Mouse (Mus musculus) lung, embryonic 15.5 days (tissue): ENCODE measurements at regions not wholly inside any gene's neighbourhood (a gene's known extent, or its start where the extent isn't known, plus 50 kb on each side); places are given as distances from the start of the nearest gene placed in this dataset.

Source experiments
- ATAC-seq: fragments of 200-750 bp; cut with Nextera tagmentation; 2 replicates; pipeline ENCODE4 v1.8.0; 2017; ENCODE audit warnings: moderate number of reproducible peaks, borderline replicate concordance; ENCODE audit not compliant: low FRiP score, low TSS enrichment; ENCODE audit errors: extremely low read depth
- H3K27ac ChIP-seq: fragments of 300-500 bp; sonication (generic); 2 replicates; pipeline ENCODE4 v1.5.1; 2015; ENCODE audit warnings: moderate library complexity, mild to moderate bottlenecking, inconsistent platforms
- H3K27me3 ChIP-seq: fragments of 300-500 bp; sonication (generic); 2 replicates; pipeline ENCODE4 v1.6.1; 2015; ENCODE audit warnings: inconsistent platforms
- H3K36me3 ChIP-seq: fragments of 300-500 bp; sonication (generic); 2 replicates; pipeline ENCODE4 v1.6.1; 2015; ENCODE audit warnings: inconsistent platforms
- H3K4me1 ChIP-seq: fragments of 300-500 bp; sonication (generic); 2 replicates; pipeline ENCODE4 v1.6.1; 2015; ENCODE audit warnings: inconsistent platforms
- H3K4me2 ChIP-seq: fragments of 300-500 bp; sonication (generic); 2 replicates; pipeline ENCODE4 v1.6.1; 2015; ENCODE audit warnings: inconsistent platforms, mild to moderate bottlenecking, moderate library complexity
- H3K4me3 ChIP-seq: fragments of 300-500 bp; sonication (generic); 2 replicates; pipeline ENCODE4 v1.5.1; 2015; ENCODE audit warnings: mild to moderate bottlenecking, inconsistent platforms
- H3K9ac ChIP-seq: fragments of 300-500 bp; sonication (generic); 2 replicates; pipeline ENCODE4 v1.6.1; 2015; ENCODE audit warnings: inconsistent platforms
- H3K9me3 ChIP-seq: fragments of 300-500 bp; sonication (generic); 2 replicates; pipeline ENCODE4 v1.6.1; 2016; ENCODE audit warnings: inconsistent platforms
- WGBS: fragments of 180-500 bp; shearing (Covaris S2); methylation state at CpG from one replicate; pipeline ENCODE4 v1.1.7; 2015; 5-methylcytosine and 5-hydroxymethylcytosine counted together

DNA sequence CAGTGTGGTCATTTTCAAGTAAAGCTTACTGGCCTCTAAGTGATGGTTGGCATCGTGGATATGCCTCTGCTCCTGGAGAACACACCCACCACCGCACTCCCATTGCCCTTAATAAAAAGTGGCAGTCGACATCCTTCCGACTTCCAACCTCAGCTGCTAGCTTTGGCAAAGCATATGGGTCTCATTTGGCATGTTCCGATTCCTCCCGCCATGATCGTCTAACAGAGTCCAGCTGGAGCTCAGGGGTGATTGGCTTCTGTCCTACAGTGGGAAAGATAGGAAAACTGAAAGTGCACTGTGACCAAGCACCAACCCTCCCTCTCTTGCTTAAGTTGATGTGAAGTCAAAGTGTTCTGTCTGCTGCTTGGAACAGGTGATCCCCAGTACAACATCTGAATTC lies 404.8 kb upstream of the Atp11b start:
- no peak overlapping the region for H3K4me3 ChIP-seq
- H3K9ac ChIP-seq, result no peak overlapping the region
- no peak overlapping the region for H3K4me2 ChIP-seq
- H3K4me1 ChIP-seq, result no peaks in the 10 kb centered on the region
- no peaks in the 10 kb centered on the region for H3K36me3 ChIP-seq
- no peaks in the 10 kb centered on the region for H3K9me3 ChIP-seq
- H3K27me3 ChIP-seq, result no peaks in the 10 kb centered on the region
- WGBS, result 59% methylated on average over 7 of the region's 7 CpGs
- no peak overlapping the region for H3K27ac ChIP-seq
- ATAC-seq, result no peak

DNA sequence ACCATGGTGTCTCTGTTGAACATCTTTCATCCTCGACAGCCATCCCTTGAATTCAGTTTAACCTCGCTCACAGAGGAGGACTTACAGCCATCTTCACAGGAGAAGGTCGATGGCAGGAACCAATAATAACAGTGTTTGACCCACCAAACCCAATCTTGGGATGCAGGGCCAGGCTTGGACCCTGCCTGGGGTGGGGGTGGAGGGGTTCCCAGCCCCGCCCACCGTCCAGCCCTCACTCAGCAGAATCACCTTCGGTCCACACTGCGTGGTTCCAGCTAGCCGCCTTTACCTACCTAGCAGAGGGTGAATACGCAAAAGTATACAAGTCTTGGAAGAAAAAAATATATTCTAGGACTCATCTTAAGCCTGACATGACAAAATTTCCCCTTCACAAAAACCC lies 400.5 kb upstream of the Atp11b start:
- H3K27ac ChIP-seq, result no peak overlapping the region
- H3K4me1 ChIP-seq, result no peaks in the 10 kb centered on the region
- H3K4me2 ChIP-seq, result no peak overlapping the region
- no peak overlapping the region for H3K9ac ChIP-seq
- no peaks in the 10 kb centered on the region for H3K27me3 ChIP-seq
- no peaks in the 10 kb centered on the region for H3K9me3 ChIP-seq
- ATAC-seq, result no peak
- 84% methylated on average over 9 of the region's 9 CpGs for WGBS
- no peak overlapping the region for H3K4me3 ChIP-seq
- no peaks in the 10 kb centered on the region for H3K36me3 ChIP-seq

DNA sequence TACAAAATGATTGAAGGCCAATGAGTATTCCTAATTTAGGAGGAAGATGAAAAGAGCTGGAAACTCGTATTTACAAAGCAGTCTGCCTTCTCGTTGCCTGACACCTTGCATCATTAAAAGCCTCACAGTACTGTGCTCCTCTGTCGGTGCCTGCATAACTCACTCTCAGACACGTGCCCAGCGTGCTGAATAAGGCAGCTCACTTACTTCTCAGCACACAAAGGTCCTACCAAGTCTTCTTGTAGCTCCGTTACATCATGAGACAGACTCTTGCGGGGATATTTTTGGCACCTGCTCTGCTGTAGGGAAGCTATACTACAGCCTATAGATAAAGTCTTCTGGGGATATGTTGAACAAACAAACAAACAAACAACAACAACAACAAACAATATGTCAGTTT lies 400.0 kb upstream of the Atp11b start:
- WGBS, result 47% methylated on average over 7 of the region's 7 CpGs
- no peaks in the 10 kb centered on the region for H3K9me3 ChIP-seq
- no peak for ATAC-seq

DNA sequence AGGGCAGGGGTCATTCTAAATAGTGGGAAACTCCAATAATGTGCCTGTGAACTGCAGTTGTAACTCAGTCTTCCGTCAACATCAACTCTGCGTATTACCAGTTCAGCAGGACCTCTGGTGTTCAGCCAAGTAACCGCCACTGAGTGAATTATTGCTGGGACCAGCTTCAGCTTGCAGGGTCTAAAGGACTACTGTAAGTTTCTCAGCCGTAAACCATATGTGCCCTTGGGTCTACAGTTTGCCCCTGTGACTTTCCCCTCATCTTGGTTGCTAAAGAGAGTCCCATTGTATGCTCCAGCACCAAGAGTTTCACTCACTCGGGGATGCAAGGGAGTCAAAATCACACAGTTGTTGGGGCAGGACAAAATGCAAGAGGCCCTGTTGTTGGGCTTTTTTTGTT lies 399.6 kb upstream of the Atp11b start:
- no peak overlapping the region for H3K27ac ChIP-seq
- H3K4me1 ChIP-seq, result no peaks in the 10 kb centered on the region
- H3K9me3 ChIP-seq, result no peaks in the 10 kb centered on the region
- no peaks in the 10 kb centered on the region for H3K36me3 ChIP-seq
- 46% methylated on average over 5 of the region's 5 CpGs for WGBS
- H3K4me2 ChIP-seq, result no peak overlapping the region
- no peak overlapping the region for H3K9ac ChIP-seq
- no peak for ATAC-seq
- no peak overlapping the region for H3K4me3 ChIP-seq
- H3K27me3 ChIP-seq, result no peaks in the 10 kb centered on the region

More for the DNA sequence above, 400.0 kb upstream of the Atp11b start:
- Histone ChIP-seq H3K4me2 (no peak overlapping the region), H3K9ac (no peak overlapping the region), H3K4me1 (no peaks in the 10 kb centered on the region), H3K36me3 (no peaks in the 10 kb centered on the region), H3K27ac (no peak overlapping the region), H3K4me3 (no peak overlapping the region), H3K27me3 (no peaks in the 10 kb centered on the region)

DNA sequence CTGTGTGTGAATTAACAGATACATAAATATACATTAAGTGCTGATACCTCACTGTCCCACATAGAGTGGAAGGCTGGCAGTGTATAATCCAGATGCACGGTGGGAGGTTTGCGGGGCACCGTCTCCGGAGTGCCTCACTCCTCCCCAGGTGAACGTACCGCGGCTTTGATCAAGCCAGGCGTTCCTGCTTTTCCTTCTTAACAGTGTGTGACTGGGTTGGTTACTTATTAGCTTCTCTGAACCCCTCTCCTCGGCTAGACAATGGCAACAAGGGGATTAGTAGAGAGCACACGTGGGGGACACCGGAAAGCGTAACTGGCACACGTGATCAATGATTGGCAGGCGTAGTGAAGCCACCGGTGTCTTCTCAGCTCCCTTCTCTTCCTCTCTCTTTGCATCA lies 396.8 kb upstream of the Atp11b start:
- Histone ChIP-seq H3K4me3 (no peak overlapping the region), H3K4me1 (no peaks in the 10 kb centered on the region), H3K27ac (no peak overlapping the region), H3K4me2 (no peak overlapping the region), H3K9ac (no peak overlapping the region), H3K27me3 (no peaks in the 10 kb centered on the region), H3K9me3 (no peaks in the 10 kb centered on the region), H3K36me3 (no peaks in the 10 kb centered on the region)
- 66% methylated on average over 15 of the region's 15 CpGs for WGBS
- ATAC-seq, result no peak

DNA sequence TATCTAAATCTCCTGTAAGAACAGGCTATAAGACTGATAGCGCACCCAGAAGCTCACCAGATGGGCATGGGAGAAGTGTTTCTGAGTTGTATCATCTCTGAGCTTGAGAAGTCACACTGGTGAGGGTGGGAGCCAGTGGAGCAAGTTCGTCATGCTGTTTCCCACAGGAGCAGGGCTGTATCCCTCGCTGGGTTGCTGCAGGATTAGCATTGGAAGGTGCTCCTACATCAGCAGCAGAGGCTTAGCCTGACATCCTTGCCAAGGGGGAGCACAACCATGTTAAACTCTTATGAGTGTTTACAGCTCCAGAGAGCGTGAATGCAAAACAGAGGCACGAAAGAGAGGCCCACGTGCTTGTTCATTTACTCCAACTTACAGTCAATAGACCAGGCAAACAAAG lies 395.4 kb upstream of the Atp11b start:
- ATAC-seq, result no peak
- WGBS, result 67% methylated on average over 6 of the region's 6 CpGs
- no peak overlapping the region for H3K9ac ChIP-seq
- no peaks in the 10 kb centered on the region for H3K4me1 ChIP-seq
- no peaks in the 10 kb centered on the region for H3K36me3 ChIP-seq
- no peaks in the 10 kb centered on the region for H3K9me3 ChIP-seq
- H3K4me3 ChIP-seq, result no peak overlapping the region
- no peak overlapping the region for H3K4me2 ChIP-seq
- no peaks in the 10 kb centered on the region for H3K27me3 ChIP-seq
- H3K27ac ChIP-seq, result no peak overlapping the region

DNA sequence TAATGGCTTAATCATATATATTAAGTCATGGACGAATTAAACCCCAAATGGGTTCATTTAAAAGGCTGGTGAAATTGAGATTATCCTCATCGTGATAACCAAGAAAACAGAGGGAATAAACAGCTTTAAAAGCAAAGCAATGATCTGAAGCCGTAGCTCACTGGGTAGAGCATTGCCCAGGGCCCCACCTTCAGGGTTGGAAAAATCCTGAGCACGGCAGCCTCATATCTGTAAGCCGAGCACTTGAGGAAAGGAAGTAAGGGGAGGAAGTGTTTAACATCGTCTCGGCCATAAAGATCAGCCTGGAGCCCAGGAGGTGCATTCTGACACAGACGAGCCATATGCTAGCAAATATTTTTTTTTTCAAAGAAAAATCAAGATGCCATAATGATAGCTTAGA lies 394.6 kb upstream of the Atp11b start:
- no peak for ATAC-seq
- H3K36me3 ChIP-seq, result no peaks in the 10 kb centered on the region
- no peak overlapping the region for H3K9ac ChIP-seq
- no peak overlapping the region for H3K4me3 ChIP-seq
- no peaks in the 10 kb centered on the region for H3K4me1 ChIP-seq
- no peak overlapping the region for H3K4me2 ChIP-seq
- no peaks in the 10 kb centered on the region for H3K27me3 ChIP-seq
- no peaks in the 10 kb centered on the region for H3K9me3 ChIP-seq
- WGBS, result 30% methylated on average over 8 of the region's 8 CpGs
- no peak overlapping the region for H3K27ac ChIP-seq

DNA sequence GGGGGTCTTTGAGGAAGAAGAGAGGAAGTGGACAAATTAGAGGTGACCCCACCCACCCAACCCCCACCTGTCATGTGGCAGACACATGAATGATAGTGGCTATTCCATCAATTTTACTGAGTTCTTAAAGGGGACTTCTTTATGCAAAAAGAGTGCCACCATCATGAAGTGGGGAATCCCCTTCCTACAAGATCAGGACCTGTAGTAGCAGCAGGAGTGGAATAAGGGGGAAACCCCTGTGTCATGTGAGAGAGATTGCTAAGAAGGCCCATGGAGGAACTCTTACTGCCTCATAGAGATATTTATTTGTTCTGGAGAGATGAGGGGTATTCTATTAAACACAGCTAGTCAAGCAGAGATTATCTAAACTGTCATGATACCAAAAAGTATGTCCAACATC lies 393.4 kb upstream of the Atp11b start:
- H3K4me1 ChIP-seq, result no peaks in the 10 kb centered on the region
- no peak for ATAC-seq
- no peaks in the 10 kb centered on the region for H3K9me3 ChIP-seq
- H3K4me3 ChIP-seq, result no peak overlapping the region
- H3K27ac ChIP-seq, result no peak overlapping the region
- H3K36me3 ChIP-seq, result no peaks in the 10 kb centered on the region
- H3K9ac ChIP-seq, result no peak overlapping the region
- H3K27me3 ChIP-seq, result no peaks in the 10 kb centered on the region
- no peak overlapping the region for H3K4me2 ChIP-seq

DNA sequence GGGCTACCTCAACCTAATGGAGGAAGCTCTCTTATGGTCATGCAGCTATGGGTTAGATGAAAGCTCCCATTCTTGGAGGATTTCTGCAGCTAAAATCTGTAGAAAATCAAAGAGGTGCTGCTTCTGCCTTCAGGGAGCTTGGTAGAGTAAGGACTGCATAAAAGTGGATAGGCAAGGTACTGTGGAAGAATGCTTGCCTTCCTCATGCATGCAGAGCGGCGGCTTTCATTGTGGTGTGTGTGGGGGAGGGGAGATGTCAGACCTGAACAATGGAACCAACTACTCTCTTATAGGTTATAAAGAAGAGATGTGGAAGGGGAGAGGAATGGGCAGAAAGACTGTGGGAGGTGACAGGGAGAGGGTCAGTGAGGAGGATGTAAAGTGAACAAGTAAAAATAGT lies 392.8 kb upstream of the Atp11b start:
- Histone ChIP-seq H3K4me3 (no peak overlapping the region), H3K27ac (no peak overlapping the region), H3K4me1 (no peaks in the 10 kb centered on the region), H3K9ac (no peak overlapping the region), H3K4me2 (no peak overlapping the region), H3K9me3 (no peaks in the 10 kb centered on the region), H3K27me3 (no peaks in the 10 kb centered on the region), H3K36me3 (no peaks in the 10 kb centered on the region)
- ATAC-seq, result no peak
- WGBS, result 92% methylated on average over 2 of the region's 2 CpGs

DNA sequence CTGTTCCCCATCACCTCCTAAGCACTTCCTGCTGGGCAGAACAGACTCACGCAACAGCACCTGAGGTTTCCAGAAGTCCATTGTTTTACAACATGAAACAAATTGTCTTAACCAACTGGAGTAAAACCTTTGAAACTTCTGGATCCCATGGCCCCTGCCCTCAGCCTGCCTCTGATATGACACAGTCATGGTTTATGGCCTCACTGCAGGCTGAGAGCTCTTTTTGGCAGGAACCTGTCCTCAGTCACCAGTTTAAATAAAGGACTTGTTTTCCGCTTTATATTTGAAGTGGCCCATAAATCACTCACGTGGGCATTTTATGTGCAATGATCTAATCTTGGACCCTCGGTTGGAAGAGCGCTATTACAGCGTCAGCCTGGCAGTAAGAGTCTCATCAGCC lies 388.5 kb upstream of the Atp11b start:
- Histone ChIP-seq H3K36me3 (no peaks in the 10 kb centered on the region), H3K27ac (no peak overlapping the region), H3K9ac (no peak overlapping the region), H3K4me3 (no peak overlapping the region), H3K9me3 (no peaks in the 10 kb centered on the region), H3K27me3 (no peaks in the 10 kb centered on the region), H3K4me1 (no peaks in the 10 kb centered on the region), H3K4me2 (no peak overlapping the region)
- ATAC-seq, result no peak
- WGBS, result 84% methylated on average over 6 of the region's 6 CpGs

DNA sequence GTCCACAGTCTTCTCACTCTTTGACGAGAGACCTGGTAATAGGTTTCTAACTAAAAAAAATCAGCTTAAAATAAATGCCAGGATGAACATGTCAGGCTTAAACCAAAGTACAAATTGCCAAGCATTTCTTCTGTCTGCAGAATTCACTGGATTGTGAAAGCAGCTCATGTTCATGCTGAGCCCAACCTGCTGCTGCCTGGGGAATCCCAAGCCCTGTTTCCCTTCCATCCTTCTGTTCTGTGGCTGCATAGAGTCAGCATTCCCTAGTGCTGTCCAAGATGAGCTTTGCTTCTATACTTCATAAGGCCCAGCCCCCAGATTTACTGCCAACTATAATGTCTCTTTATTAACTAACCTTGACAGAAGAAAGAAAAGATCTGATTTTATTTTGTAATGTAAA lies 381.6 kb upstream of the Atp11b start:
- no peaks in the 10 kb centered on the region for H3K36me3 ChIP-seq
- H3K27ac ChIP-seq, result no peak overlapping the region
- H3K27me3 ChIP-seq, result no peaks in the 10 kb centered on the region
- no peaks in the 10 kb centered on the region for H3K4me1 ChIP-seq
- no peaks in the 10 kb centered on the region for H3K9me3 ChIP-seq
- WGBS, result 75% methylated on average over 1 of the region's 1 CpGs
- no peak overlapping the region for H3K4me2 ChIP-seq
- ATAC-seq, result no peak
- H3K4me3 ChIP-seq, result no peak overlapping the region
- no peak overlapping the region for H3K9ac ChIP-seq

DNA sequence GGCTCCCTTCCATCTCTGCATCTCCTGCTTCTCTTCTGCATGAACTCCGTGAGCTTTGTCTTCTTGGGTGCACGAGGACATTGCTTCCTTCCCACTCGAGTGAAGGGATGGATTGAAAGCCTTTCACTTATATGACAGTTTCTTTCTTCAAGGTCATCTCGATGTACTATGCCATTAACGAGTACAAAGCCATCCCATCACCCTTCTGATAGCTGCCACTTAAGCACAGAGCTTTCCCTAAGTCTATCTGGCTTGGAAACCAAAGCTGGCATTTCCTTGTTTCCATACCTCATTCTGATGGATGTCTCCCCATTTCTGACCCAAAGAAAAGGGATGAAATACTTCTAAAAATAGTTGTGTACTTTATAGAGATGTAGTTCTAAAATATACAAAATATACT lies 366.5 kb upstream of the Atp11b start:
- H3K36me3 ChIP-seq, result no peaks in the 10 kb centered on the region
- H3K4me2 ChIP-seq, result no peak overlapping the region
- no peaks in the 10 kb centered on the region for H3K4me1 ChIP-seq
- no peaks in the 10 kb centered on the region for H3K9me3 ChIP-seq
- no peaks in the 10 kb centered on the region for H3K27me3 ChIP-seq
- H3K9ac ChIP-seq, result no peak overlapping the region
- WGBS, result 68% methylated on average over 5 of the region's 5 CpGs
- no peak overlapping the region for H3K4me3 ChIP-seq
- H3K27ac ChIP-seq, result no peak overlapping the region
- no peak for ATAC-seq

DNA sequence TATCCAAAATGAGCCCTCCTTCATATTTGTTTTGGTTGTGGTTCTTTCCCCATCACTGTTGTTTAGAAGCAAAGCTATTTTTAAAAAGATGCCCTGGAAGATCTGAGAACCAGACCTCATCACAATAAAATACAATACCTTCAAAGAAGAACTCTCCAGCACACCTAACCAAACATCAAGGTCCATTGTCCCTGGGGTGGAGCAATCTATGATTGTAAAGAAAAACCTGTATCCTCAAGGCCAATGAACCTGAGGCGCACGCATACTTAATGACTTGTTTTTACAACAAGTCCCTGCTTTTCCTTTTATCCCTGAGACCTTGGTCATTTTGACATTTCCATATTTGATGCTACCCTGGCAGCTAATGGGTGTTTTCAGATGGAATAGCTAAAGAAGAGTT lies 361.2 kb upstream of the Atp11b start:
- H3K9me3 ChIP-seq, result no peaks in the 10 kb centered on the region
- no peaks in the 10 kb centered on the region for H3K27me3 ChIP-seq
- no peaks in the 10 kb centered on the region for H3K4me1 ChIP-seq
- no peak overlapping the region for H3K4me3 ChIP-seq
- H3K4me2 ChIP-seq, result no peak overlapping the region
- H3K27ac ChIP-seq, result no peak overlapping the region
- H3K9ac ChIP-seq, result no peak overlapping the region
- no peaks in the 10 kb centered on the region for H3K36me3 ChIP-seq
- 88% methylated on average over 2 of the region's 2 CpGs for WGBS
- no peak for ATAC-seq
